Mouse (Mus musculus): ENCODE data around the gene Setd2.

DNA sequence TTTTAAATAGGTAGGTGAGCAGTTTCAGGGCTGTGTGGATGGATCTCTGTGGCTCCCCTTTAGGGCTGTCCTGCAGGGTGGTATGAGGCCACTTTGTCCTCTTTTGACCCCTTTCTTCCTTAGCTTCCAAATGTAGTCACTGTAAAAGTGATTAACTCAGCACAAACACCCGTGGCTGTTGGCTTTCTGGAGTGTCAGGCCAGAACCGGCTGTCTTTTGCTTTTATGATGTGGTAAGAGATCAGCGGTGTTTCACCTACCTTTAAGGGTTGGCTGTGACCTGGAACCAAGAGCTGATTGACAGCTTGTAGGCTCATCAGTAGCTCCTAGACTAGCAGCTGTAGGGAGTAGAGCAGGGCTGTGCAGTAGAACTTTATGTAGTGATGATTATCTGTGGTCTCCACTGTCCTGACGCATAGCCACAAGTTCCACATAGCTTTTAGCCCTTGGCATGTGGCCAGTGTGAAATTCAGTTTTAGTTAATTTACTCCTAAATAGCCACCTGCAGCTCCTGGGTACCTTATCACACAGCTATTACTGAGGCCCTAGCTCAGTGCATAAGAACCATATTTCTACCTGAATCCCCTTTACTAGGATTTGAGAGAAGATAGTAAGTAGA, 134.9 kb downstream of the Setd2 start:
- TF ChIP-seq ZKSCAN1 (IDR thresholded peaks at IDR 0.05; ENCODE audit: low read depth, low read length) (no peak), MYB (IDR thresholded peaks at IDR 0.05; ENCODE audit: low read depth, low read length) (no peak), KAT2A (conservative IDR thresholded peaks at IDR 0.05; ENCODE audit: low read depth, low read length) (no peak), POLR2A (IDR thresholded peaks at IDR 0.05; ENCODE audit: control insufficient read depth in 1 of 2, insufficient read depth in 1 of 2, low read depth in 1 of 2, low read length in 2 of 2, poor library complexity in 1 of 2) (no peak), ZNF384 (IDR thresholded peaks at IDR 0.05; ENCODE audit: low read depth, low read length) (no peak), E2F4 (IDR thresholded peaks at IDR 0.05; ENCODE audit: borderline replicate concordance, low read depth, low read length) (no peak), EP300 (IDR thresholded peaks at IDR 0.05; ENCODE audit: low read depth in 1 of 2, low read length in 2 of 2) (peak; percentile 52 to 71; a peak in 3 of 4 replicates), CTCF (IDR thresholded peaks at IDR 0.05 in 2 of 3, conservative IDR thresholded peaks at IDR 0.05 in 1 of 3; ENCODE audit: control insufficient read depth in 1 of 3, insufficient read depth in 1 of 3, low read depth in 2 of 3, low read length in 3 of 3, poor library complexity in 1 of 3, severe bottlenecking in 1 of 3) (no peak), POLR2AphosphoS2 (IDR thresholded peaks at IDR 0.05; ENCODE audit: low read length) (no peak), NRF1 (IDR thresholded peaks at IDR 0.05; ENCODE audit: insufficient read depth, low read depth, low read length, poor library complexity, severe bottlenecking) (no peak), MEF2A (IDR thresholded peaks at IDR 0.05; ENCODE audit: extremely low read depth, insufficient replicate concordance, low read depth, low read length, poor library complexity, severe bottlenecking) (no peak)

Measured in MEL (cell line).